25 mouse cellular contexts compared by ENCODE assay signal in the genomic region with DNA sequence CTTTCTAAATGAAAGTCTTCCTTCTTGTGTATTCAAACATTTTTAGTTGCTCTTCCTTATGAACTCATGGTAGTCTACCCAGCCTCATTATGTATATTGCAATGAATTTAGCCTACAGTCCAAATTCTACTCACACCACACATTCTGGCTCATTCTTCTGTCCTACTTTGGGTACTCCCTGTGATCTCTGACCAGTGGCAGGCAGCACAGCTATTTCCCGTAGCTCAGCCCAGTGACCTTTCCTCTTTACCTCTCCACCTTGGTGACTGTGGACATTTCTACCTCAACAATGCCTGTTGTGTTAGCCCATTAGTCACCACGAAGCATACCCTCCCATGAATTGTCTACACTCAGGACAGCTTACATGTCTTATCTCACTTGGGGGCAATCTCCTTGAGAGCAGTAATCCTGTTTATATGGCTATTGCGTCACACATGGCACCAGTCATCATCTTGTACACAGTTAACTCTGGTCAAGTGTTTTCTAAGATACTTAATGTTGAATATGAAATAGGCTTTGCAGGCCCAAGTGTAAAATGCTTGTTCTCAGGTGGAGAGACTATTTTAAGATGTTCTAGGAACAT.
DNase-seq lines count a peak whose midpoint lies in the region; ATAC-seq and TF ChIP-seq lines count a peak whose summit lies in the region.
"Had no signal": no experiment of that assay in that cellular context is flagged by ENCODE, and none has a peak within 500 bp of the region (broad histone marks: within the 10 kb centered on the region; RNA-seq: fewer than 3 reads in every experiment).

No protein-coding gene starts in this region.

- peak; percentile 57 for ATAC-seq in lung, postnatal 0 days
- peak; percentile 18; the same call in 1 of the 2 replicates for ATAC-seq in liver, embryonic 15.5 days (ENCODE audit: insufficient read depth)
- peak; percentile 72 for ATAC-seq in stomach, postnatal 0 days (ENCODE audit: low FRiP score, low TSS enrichment)
- ATAC-seq: hindbrain, embryonic 16.5 days; midbrain, embryonic 13.5 days had no signal

- no peak for TF ChIP-seq CTCF in lung, postnatal 0 days (IDR thresholded peaks at IDR 0.05)
- no peak for TF ChIP-seq CTCF in stomach, postnatal 0 days (IDR thresholded peaks at IDR 0.05; ENCODE audit: low read depth)

- intact Hi-C loops in heart, postnatal 36 days (cut with DNase I), result no loop called here

- H3K4me2 ChIP-seq in lung, postnatal 0 days (replicated peaks; ENCODE audit: low read depth, low read length), result no peak overlapping the region
- no peak overlapping the region for H3K4me2 ChIP-seq in liver, embryonic 15.5 days
- H3K4me2 ChIP-seq in stomach, postnatal 0 days (replicated peaks; ENCODE audit: low read depth), result no peak overlapping the region
- H3K4me2 ChIP-seq: limb, embryonic 13.5 days; midbrain, embryonic 13.5 days had no signal

- peaks cover 8% of the 10 kb centered on the region; the same call in 1 of the 2 replicates for H3K4me1 ChIP-seq in heart, embryonic 10.5 days
- peaks cover 57% of the 10 kb centered on the region for H3K4me1 ChIP-seq in lung, postnatal 0 days (ENCODE audit: insufficient read depth, low read depth, low read length)
- peaks cover 12% of the 10 kb centered on the region; the same call in 1 of the 2 replicates for H3K4me1 ChIP-seq in liver, embryonic 15.5 days (replicated peaks)
- peaks cover 5% of the 10 kb centered on the region; the same call in 1 of the 2 replicates for H3K4me1 ChIP-seq in stomach, postnatal 0 days (replicated peaks; ENCODE audit: control insufficient read depth, insufficient read depth)
- H3K4me1 ChIP-seq: midbrain, embryonic 13.5 days had no signal

- H3K9me3 ChIP-seq in heart, embryonic 10.5 days, result no peaks in the 10 kb centered on the region
- H3K9me3 ChIP-seq in lung, postnatal 0 days (ENCODE audit: low read length), result no peaks in the 10 kb centered on the region
- no peaks in the 10 kb centered on the region for H3K9me3 ChIP-seq in liver, embryonic 15.5 days (replicated peaks)
- H3K9me3 ChIP-seq in stomach, postnatal 0 days (ENCODE audit: control insufficient read depth, low read length), result no peaks in the 10 kb centered on the region
- H3K9me3 ChIP-seq: limb, embryonic 13.5 days; midbrain, embryonic 13.5 days had no signal

- no peak overlapping the region for H3K9ac ChIP-seq in lung, postnatal 0 days (replicated peaks; ENCODE audit: low read depth)
- no peak overlapping the region for H3K9ac ChIP-seq in liver, embryonic 15.5 days
- no peak overlapping the region for H3K9ac ChIP-seq in stomach, postnatal 0 days (ENCODE audit: low read length)
- H3K9ac ChIP-seq: limb, embryonic 13.5 days; midbrain, embryonic 13.5 days had no signal

- H3K27ac ChIP-seq in heart, embryonic 10.5 days, result no peak overlapping the region
- peak overlapping the region; percentile 89 for H3K27ac ChIP-seq in lung, postnatal 0 days (ENCODE audit: low read length)
- no peak overlapping the region for H3K27ac ChIP-seq in liver, embryonic 15.5 days (replicated peaks)
- H3K27ac ChIP-seq in stomach, postnatal 0 days (replicated peaks), result no peak overlapping the region
- H3K27ac ChIP-seq: layer of hippocampus, adult 2 months; limb, embryonic 13.5 days; macrophage; midbrain, embryonic 13.5 days had no signal

- WGBS in heart, embryonic 10.5 days, result 75% methylated on average over 3 of the region's 3 CpGs
- 57% methylated on average over 3 of the region's 3 CpGs for WGBS in lung, postnatal 0 days
- WGBS in liver, embryonic 15.5 days (ENCODE audit: insufficient replicate concordance), result 52% methylated on average over 3 of the region's 3 CpGs
- WGBS in stomach, postnatal 0 days, result 74% methylated on average over 3 of the region's 3 CpGs

- H3K27me3 ChIP-seq in heart, embryonic 10.5 days (ENCODE audit: insufficient read depth, poor library complexity, severe bottlenecking), result no peaks in the 10 kb centered on the region
- H3K27me3 ChIP-seq in lung, postnatal 0 days (replicated peaks; ENCODE audit: insufficient read depth, low read length), result no peaks in the 10 kb centered on the region
- no peaks in the 10 kb centered on the region for H3K27me3 ChIP-seq in liver, embryonic 15.5 days
- no peaks in the 10 kb centered on the region for H3K27me3 ChIP-seq in stomach, postnatal 0 days (ENCODE audit: control insufficient read depth, insufficient read depth, low read length)
- H3K27me3 ChIP-seq: limb, embryonic 13.5 days; midbrain, embryonic 13.5 days had no signal

- TF ChIP-seq EP300 in lung, postnatal 0 days (IDR thresholded peaks at IDR 0.05), result peak; percentile 99
- TF ChIP-seq EP300 in stomach, postnatal 0 days (optimal IDR thresholded peaks at IDR 0.05), result no peak

- H3K36me3 ChIP-seq in heart, embryonic 10.5 days, result no peaks in the 10 kb centered on the region
- no peaks in the 10 kb centered on the region for H3K36me3 ChIP-seq in lung, postnatal 0 days (ENCODE audit: insufficient read depth, low read length)
- H3K36me3 ChIP-seq in liver, embryonic 15.5 days (replicated peaks), result no peaks in the 10 kb centered on the region
- H3K36me3 ChIP-seq in stomach, postnatal 0 days (ENCODE audit: control insufficient read depth, insufficient read depth, low read length), result no peaks in the 10 kb centered on the region
- H3K36me3 ChIP-seq: G1E; limb, embryonic 13.5 days; midbrain, embryonic 13.5 days had no signal

- peak; percentile 39 for DNase-seq in heart, embryonic 10.5 days (ENCODE audit: low spot score)
- no peak for DNase-seq in heart, postnatal 36 days
- DNase-seq in lung, postnatal 0 days (ENCODE audit: low spot score), result peak; percentile 88
- no peak for DNase-seq in lung, postnatal 4 days
- no peak for DNase-seq in stomach, postnatal 0 days (ENCODE audit: low spot score)
- DNase-seq in thymus, postnatal 0 days (ENCODE audit: low spot score), result no peak
- no peak for DNase-seq in c-Kit-positive CD71-positive TER-119-positive erythroid progenitor cells, embryonic 14.5 days (ENCODE audit: low spot score)
- DNase-seq: adrenal gland, postnatal 25 days; cerebellum, adult 2 months; cerebellum, postnatal 14 days; gastrocnemius, postnatal 10 days; heart, postnatal 14 days; kidney, adult 11 months; lung, adult 2 months; right cerebral cortex, postnatal 25 days; spleen, adult 18-20 months; thymus, adult 2 months had no signal

- H3K4me3 ChIP-seq in heart, embryonic 10.5 days, result no peak overlapping the region
- H3K4me3 ChIP-seq in lung, postnatal 0 days (ENCODE audit: low read depth, low read length), result no peak overlapping the region
- no peak overlapping the region for H3K4me3 ChIP-seq in liver, embryonic 15.5 days (replicated peaks)
- H3K4me3 ChIP-seq in stomach, postnatal 0 days (ENCODE audit: low read depth, low read length), result no peak overlapping the region
- H3K4me3 ChIP-seq: erythroblast, embryonic 14.5 days; layer of hippocampus, adult 2 months; limb, embryonic 13.5 days; midbrain, embryonic 13.5 days had no signal

Comparison
In these comparisons a context has a peak if more than half of its experiments do, and no peak if none do; other contexts are left out.
1. DNase-seq: peak in heart, embryonic 10.5 days (single experiment) and lung, postnatal 0 days (single experiment); none in heart, postnatal 36 days (0 of 2), lung, postnatal 4 days (0 of 2), stomach, postnatal 0 days (single experiment), thymus, postnatal 0 days (single experiment) and c-Kit-positive CD71-positive TER-119-positive erythroid progenitor cells, embryonic 14.5 days (single experiment).
2. ATAC-seq: peak in every context shown above with its lines; median percentile 72 in stomach, postnatal 0 days; 57 in lung, postnatal 0 days; 18 in liver, embryonic 15.5 days.